In genomic region chr3:57530221-57530620, GRCm38 (mm10) we compare ENCODE assay signal across 20 mouse cellular contexts. TPM values are rescaled to one million over a fixed set of nuclear protein-coding genes. Genes with fewer than 3 reads are reported as not detected.
DNase-seq lines count a peak whose midpoint lies in the region; ATAC-seq lines count a peak whose summit lies in the region.
"Had no signal": no experiment of that assay in that cellular context is flagged by ENCODE, and none has a peak within 500 bp of the region (broad histone marks: within the 10 kb centered on the region; RNA-seq: fewer than 3 reads in every experiment).

No protein-coding gene starts in this region.

- H3K4me3 ChIP-seq in heart, embryonic 10.5 days = no peak overlapping the region
- no peak overlapping the region for H3K4me3 ChIP-seq in heart, embryonic 16.5 days (ENCODE audit: low read length)
- H3K4me3 ChIP-seq in limb, embryonic 10.5 days = no peak overlapping the region
- H3K4me3 ChIP-seq: embryonic facial prominence, embryonic 13.5 days; forebrain, embryonic 12.5 days; hindbrain, embryonic 12.5 days had no signal

- peaks cover 24% of the 10 kb centered on the region; the same call in 1 of the 2 replicates for H3K4me1 ChIP-seq in heart, embryonic 10.5 days
- peaks cover 32% of the 10 kb centered on the region for H3K4me1 ChIP-seq in heart, embryonic 16.5 days (ENCODE audit: control insufficient read depth, insufficient read depth, low read length)
- peaks cover 26% of the 10 kb centered on the region for H3K4me1 ChIP-seq in limb, embryonic 10.5 days
- H3K4me1 ChIP-seq: forebrain, embryonic 12.5 days; hindbrain, embryonic 12.5 days had no signal

- H3K9ac ChIP-seq in heart, embryonic 16.5 days (ENCODE audit: low read length) = no peak overlapping the region
- H3K9ac ChIP-seq: embryonic facial prominence, embryonic 13.5 days; forebrain, embryonic 12.5 days; forebrain, postnatal 0 days; hindbrain, embryonic 12.5 days had no signal

- no peak for DNase-seq in heart, embryonic 10.5 days (ENCODE audit: low spot score)
- DNase-seq in heart, postnatal 14 days = no peak
- no peak for DNase-seq in heart, postnatal 10 days
- peak; percentile 22 for DNase-seq in heart, postnatal 4 days
- DNase-seq in limb, embryonic 10.5 days (ENCODE audit: low spot score) = no peak
- DNase-seq in layer of hippocampus, postnatal 36 days = no peak
- DNase-seq: adrenal gland, adult 2 months; adrenal gland, postnatal 25 days; cerebellum, adult 18-20 months; cerebellum, adult 9-11 months; cerebellum, postnatal 36 days; forebrain, postnatal 0 days; gastrocnemius, postnatal 36 days; kidney, adult 11 months; kidney, adult 9 months had no signal

- 0 out of 2 replicates have a peak, but pooled peaks cover 4% of the 10 kb centered on the region for H3K36me3 ChIP-seq in heart, embryonic 10.5 days
- 0 out of 2 replicates have a peak, but pooled peaks cover 3% of the 10 kb centered on the region for H3K36me3 ChIP-seq in heart, embryonic 16.5 days (ENCODE audit: control insufficient read depth, insufficient read depth)
- H3K36me3 ChIP-seq in limb, embryonic 10.5 days = no peaks in the 10 kb centered on the region
- H3K36me3 ChIP-seq: forebrain, embryonic 12.5 days; hindbrain, embryonic 12.5 days had no signal

- 83% methylated on average over 4 of the region's 4 CpGs for WGBS in heart, embryonic 10.5 days
- WGBS in heart, embryonic 16.5 days = 79% methylated on average over 4 of the region's 4 CpGs
- WGBS in limb, embryonic 10.5 days = 88% methylated on average over 4 of the region's 4 CpGs

- no peaks in the 10 kb centered on the region for H3K9me3 ChIP-seq in heart, embryonic 10.5 days
- peaks cover 3% of the 10 kb centered on the region for H3K9me3 ChIP-seq in heart, embryonic 16.5 days (replicated peaks; ENCODE audit: control insufficient read depth, low read length)
- H3K9me3 ChIP-seq in limb, embryonic 10.5 days (replicated peaks) = no peaks in the 10 kb centered on the region
- H3K9me3 ChIP-seq: forebrain, embryonic 12.5 days; hindbrain, embryonic 12.5 days had no signal

- intact Hi-C loops in heart, postnatal 14 days (cut with DNase I) = no loop called here
- intact Hi-C loops in heart, postnatal 10 days (cut with DNase I) = loop anchor here (5.0 kb wide), 1 partner anchor 42 kb away; no protein-coding TSS in a partner anchor

- peak; percentile 35; the same call in 1 of the 2 replicates for ATAC-seq in heart, embryonic 16.5 days (replicated peaks; ENCODE audit: extremely low read depth, insufficient read depth, low FRiP score)
- ATAC-seq: hindbrain, postnatal 0 days had no signal

- no peaks in the 10 kb centered on the region for H3K27me3 ChIP-seq in heart, embryonic 10.5 days (ENCODE audit: insufficient read depth, poor library complexity, severe bottlenecking)
- no peaks in the 10 kb centered on the region for H3K27me3 ChIP-seq in heart, embryonic 16.5 days (ENCODE audit: control insufficient read depth, insufficient read depth, low read length)
- H3K27me3 ChIP-seq in limb, embryonic 10.5 days (ENCODE audit: low read depth, poor library complexity, severe bottlenecking) = no peaks in the 10 kb centered on the region
- H3K27me3 ChIP-seq: embryonic facial prominence, embryonic 13.5 days; forebrain, embryonic 12.5 days; hindbrain, embryonic 12.5 days had no signal

- no peak overlapping the region for H3K4me2 ChIP-seq in heart, embryonic 16.5 days (ENCODE audit: low read depth, low read length)
- H3K4me2 ChIP-seq: embryonic facial prominence, embryonic 13.5 days; forebrain, embryonic 12.5 days; hindbrain, embryonic 12.5 days had no signal

- H3K27ac ChIP-seq in heart, embryonic 10.5 days = 0 out of 2 replicates have a peak overlapping the region, but pooled peaks have one; percentile 32
- H3K27ac ChIP-seq in heart, embryonic 16.5 days (ENCODE audit: low read length) = peak overlapping the region; percentile 57
- peak overlapping the region; percentile 32; the same call in 1 of the 2 replicates for H3K27ac ChIP-seq in limb, embryonic 10.5 days
- H3K27ac ChIP-seq: embryonic facial prominence, embryonic 13.5 days; forebrain, embryonic 12.5 days; hindbrain, embryonic 12.5 days; hindbrain, postnatal 0 days had no signal

RNA-seq across cellular contexts. Expression of gene Wwtr1, which starts 45.5 kb away (rescaled TPM):
- polyA plus RNA-seq in heart, embryonic 10.5 days (2016; fragmentation: Nextera tagmentation; extraction: Ambion mirVana) = 11.5 and 11.9 TPM in 2 replicates
- total RNA-seq in heart, postnatal 14 days (2021) = 10 to 100 TPM; 65.6 to 75.2 TPM
- 17.7 and 20.0 TPM in 2 replicates for polyA plus RNA-seq in heart, embryonic 16.5 days (2015; fragmentation: Nextera tagmentation; extraction: Ambion mirVana)
- total RNA-seq in heart, postnatal 10 days (2021) = 10 to 100 TPM; 81.0 to 83.0 TPM
- total RNA-seq in heart, postnatal 4 days (2021) = 10 to 100 TPM; 78.5 to 83.2 TPM
- polyA plus RNA-seq in limb, embryonic 10.5 days (2016; fragmentation: Nextera tagmentation; extraction: Ambion mirVana) = 8.3 and 10.7 TPM in 2 replicates
- total RNA-seq in layer of hippocampus, postnatal 36 days (2021) = 10 to 100 TPM; 15.5 to 15.8 TPM
